Mouse (Mus musculus) thymus, adult 2 months (tissue): ENCODE measurements around the gene Txn1.

Experiments
- CTCF ChIP-seq: fragments of 200-500 bp; IDR thresholded peaks from 2 replicates; pipeline ENCODE4 v1.5.1; 2012; ENCODE audit warnings: mild to moderate bottlenecking, control low read depth, low read length, moderate library complexity, borderline replicate concordance; ENCODE audit not compliant: control insufficient read depth, poor library complexity, insufficient read depth; ENCODE audit errors: extremely low read depth
- POLR2A ChIP-seq: fragments of 200-500 bp; IDR thresholded peaks from 2 replicates; pipeline ENCODE4 v1.6.1; 2012; ENCODE audit warnings: mild to moderate bottlenecking, low read length, control low read depth, moderate library complexity; ENCODE audit not compliant: control insufficient read depth, poor library complexity, insufficient read depth; ENCODE audit errors: extremely low read depth

GRCm38 (mm10) chr4:57958098-57958497 lies 1.9 kb upstream of the Txn1 start:
- 0 out of 2 replicates have a peak, but pooled peaks have one; percentile 32 for TF ChIP-seq POLR2A
- TF ChIP-seq CTCF = no peak
